Mouse (Mus musculus) mesoderm, embryonic 11.5 days (tissue): ENCODE measurements around the gene Tnik.

Source experiments
- DNase-seq: peaks from one replicate; pipeline ENCODE4 v3.0.0-alpha.2; 2012; ENCODE audit warnings: low read depth, low spot score

Tnik gene

GRCm38 (mm10) chr3:28466688-28467087 is 203.7 kb downstream of the Tnik start:
- DNase-seq, result no peak

GRCm38 (mm10) chr3:28467148-28467754 is 204.2 kb downstream of the Tnik start:
- no peak for DNase-seq

GRCm38 (mm10) chr3:28467871-28468285 is 204.9 kb downstream of the Tnik start:
- peak; percentile 56 for DNase-seq

- DNase-seq, result no peak
Observed at GRCm38 (mm10) chr3:28473439-28473838, 210.4 kb downstream of the Tnik start.

GRCm38 (mm10) chr3:28477373-28477772 is 214.4 kb downstream of the Tnik start:
- no peak for DNase-seq

GRCm38 (mm10) chr3:28485716-28486115 is 222.7 kb downstream of the Tnik start:
- DNase-seq, result no peak

GRCm38 (mm10) chr3:28487418-28487817 is 224.4 kb downstream of the Tnik start:
- DNase-seq, result no peak

GRCm38 (mm10) chr3:28491085-28492041 is 228.3 kb downstream of the Tnik start:
- peak; percentile 15 for DNase-seq

- no peak for DNase-seq
Observed at GRCm38 (mm10) chr3:28496806-28497502, 233.9 kb downstream of the Tnik start.

GRCm38 (mm10) chr3:28497503-28497857 is 234.5 kb downstream of the Tnik start:
- DNase-seq, result no peak

GRCm38 (mm10) chr3:28502697-28503096 is 239.7 kb downstream of the Tnik start:
- DNase-seq, result no peak

- DNase-seq, result no peak
Observed at GRCm38 (mm10) chr3:28509337-28509935, 246.4 kb downstream of the Tnik start.

GRCm38 (mm10) chr3:28523004-28523482 is 260.0 kb downstream of the Tnik start:
- peak; percentile 29 for DNase-seq

GRCm38 (mm10) chr3:28523541-28524165 is 260.6 kb downstream of the Tnik start:
- no peak for DNase-seq

GRCm38 (mm10) chr3:28524562-28524961 is 261.5 kb downstream of the Tnik start:
- no peak for DNase-seq

- no peak for DNase-seq
Observed at GRCm38 (mm10) chr3:28526671-28527070, 263.7 kb downstream of the Tnik start.

GRCm38 (mm10) chr3:28527231-28527630 is 264.2 kb downstream of the Tnik start:
- no peak for DNase-seq

- DNase-seq, result no peak
Observed at GRCm38 (mm10) chr3:28529548-28529947, 266.5 kb downstream of the Tnik start.

GRCm38 (mm10) chr3:28531294-28531956 is 268.4 kb downstream of the Tnik start:
- DNase-seq, result no peak

- no peak for DNase-seq
Observed at GRCm38 (mm10) chr3:28532666-28533065, 269.7 kb downstream of the Tnik start.

- no peak for DNase-seq
Observed at GRCm38 (mm10) chr3:28540121-28540520, 277.1 kb downstream of the Tnik start.
